Mouse (Mus musculus) liver, embryonic 12.5 days (tissue): ENCODE measurements around the gene Cmklr1. TPM values are rescaled to one million over a fixed set of nuclear protein-coding genes. Genes with fewer than 3 reads are reported as not detected.

Source experiments
- ATAC-seq: fragments of 200-750 bp; cut with Nextera tagmentation; 2 replicates; pipeline ENCODE4 v1.8.0; 2017; ENCODE audit warnings: moderate number of reproducible peaks, mild to moderate bottlenecking, moderate library complexity
- H3K27ac ChIP-seq: fragments of 300-500 bp; sonication (generic); 2 replicates; pipeline ENCODE4 v1.5.1; 2016; ENCODE audit warnings: mild to moderate bottlenecking
- H3K27me3 ChIP-seq: fragments of 300-500 bp; sonication (generic); replicated peaks from 2 replicates; pipeline ENCODE4 v1.6.1; 2016; ENCODE audit warnings: mild to moderate bottlenecking, moderate library complexity
- H3K36me3 ChIP-seq: fragments of 300-500 bp; sonication (generic); 2 replicates; pipeline ENCODE4 v1.6.1; 2016; ENCODE audit warnings: mild to moderate bottlenecking, moderate library complexity
- H3K4me1 ChIP-seq: fragments of 300-500 bp; sonication (generic); 2 replicates; pipeline ENCODE4 v1.6.1; 2016
- H3K4me2 ChIP-seq: fragments of 300-500 bp; sonication (generic); 2 replicates; pipeline ENCODE4 v1.6.1; 2016; ENCODE audit warnings: mild to moderate bottlenecking, moderate library complexity
- H3K4me3 ChIP-seq: fragments of 300-500 bp; sonication (generic); 2 replicates; pipeline ENCODE4 v1.5.1; 2016; ENCODE audit warnings: mild to moderate bottlenecking, moderate library complexity
- H3K9ac ChIP-seq: fragments of 300-500 bp; sonication (generic); 2 replicates; pipeline ENCODE4 v1.6.1; 2016; ENCODE audit warnings: mild to moderate bottlenecking, moderate library complexity
- H3K9me3 ChIP-seq: fragments of 300-500 bp; sonication (generic); replicated peaks from 2 replicates; pipeline ENCODE4 v1.6.1; 2016; ENCODE audit warnings: mild to moderate bottlenecking, moderate library complexity
- WGBS: fragments of 180-500 bp; shearing (Covaris S2); methylation state at CpG from one replicate; pipeline ENCODE4 v1.1.7; 2016; ENCODE audit not compliant: insufficient replicate concordance; 5-methylcytosine and 5-hydroxymethylcytosine counted together
- polyA plus RNA-seq: library from polyadenylated mRNA; unstranded; fragments of >200 nt; fragmentation: Nextera tagmentation; extraction: Ambion mirVana; gene quantifications from 2 replicates; pipeline ENCODE4 v1.2.1, GENCODE M21; 2016

Cmklr1 gene
- polyA plus RNA-seq, result 1.7 and 1.9 TPM in 2 replicates

DNA sequence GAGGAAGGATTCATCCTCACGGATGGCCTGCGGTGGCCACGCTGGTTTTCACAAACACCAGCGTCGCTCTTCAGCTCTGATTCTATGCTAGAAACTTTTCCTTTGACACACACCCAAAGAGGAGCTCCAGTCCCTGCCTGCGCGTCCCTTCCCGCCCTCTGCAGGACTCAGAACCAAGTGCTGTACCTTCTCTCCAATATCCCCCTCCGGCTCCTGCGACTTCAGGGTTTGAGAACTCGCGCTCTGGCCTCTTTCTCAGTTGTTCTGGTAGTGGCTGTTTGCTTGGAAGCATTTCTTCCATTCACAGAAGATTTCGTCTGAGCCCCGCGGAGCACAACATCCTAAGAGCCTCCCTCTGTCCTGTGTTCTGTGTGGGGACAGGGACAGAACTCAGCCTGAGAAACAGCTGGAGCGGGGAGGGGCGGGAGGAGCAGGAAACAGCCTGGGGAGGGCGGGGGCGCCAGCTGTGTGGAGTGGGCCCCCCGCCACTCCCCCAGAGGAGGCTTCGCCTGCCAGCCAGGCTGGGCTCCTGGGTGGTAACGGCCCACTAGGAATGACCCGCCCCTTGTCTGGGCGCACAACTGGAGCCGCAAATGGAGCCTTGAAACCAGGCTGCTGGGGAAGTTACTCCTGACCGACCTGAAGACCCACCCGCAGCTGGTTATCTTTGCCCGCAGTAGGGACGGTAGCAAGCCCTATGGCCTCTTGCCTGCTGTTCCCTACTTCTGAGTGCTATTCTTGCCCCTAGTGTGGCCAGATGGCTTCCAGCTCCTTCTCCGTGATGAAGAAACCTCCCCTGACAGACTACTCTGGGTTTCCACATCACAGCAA, at the start of gene Cmklr1:
Gene Cmklr1 (minus strand): TSS at position 392 of the 831 bp plus-strand sequence.
- no peak within 1 kb of the TSS for H3K27ac ChIP-seq
- H3K4me2 ChIP-seq, result peak within 1 kb of the TSS; percentile 40
- no peak within 1 kb of the TSS for H3K4me3 ChIP-seq
- 0 out of 2 replicates have a peak, but pooled peaks have one; percentile 27 for ATAC-seq
- 6% methylated on average over 30 of the region's 30 CpGs for WGBS
- peaks cover 11% of the 10 kb centered on the region; the same call in 1 of the 2 replicates for H3K4me1 ChIP-seq
- peaks cover 30% of the 10 kb centered on the region for H3K27me3 ChIP-seq
- no peaks in the 10 kb centered on the region for H3K9me3 ChIP-seq
- no peaks in the 10 kb centered on the region for H3K36me3 ChIP-seq
- H3K9ac ChIP-seq, result 0 out of 2 replicates have a peak within 1 kb of the TSS, but pooled peaks have one; percentile 12

GRCm38 (mm10) chr5:113694415-113694814, 44.2 kb upstream of the Cmklr1 start:
- WGBS, result 55% methylated on average over 5 of the region's 5 CpGs
- no peaks in the 10 kb centered on the region for H3K9me3 ChIP-seq
- no peak for ATAC-seq
- H3K4me1 ChIP-seq, result no peaks in the 10 kb centered on the region
- no peak overlapping the region for H3K4me3 ChIP-seq
- H3K36me3 ChIP-seq, result no peaks in the 10 kb centered on the region
- H3K27me3 ChIP-seq, result 0 out of 2 replicates have a peak, but pooled peaks cover 5% of the 10 kb centered on the region
- H3K27ac ChIP-seq, result no peak overlapping the region
- no peak overlapping the region for H3K4me2 ChIP-seq
- H3K9ac ChIP-seq, result no peak overlapping the region

DNA sequence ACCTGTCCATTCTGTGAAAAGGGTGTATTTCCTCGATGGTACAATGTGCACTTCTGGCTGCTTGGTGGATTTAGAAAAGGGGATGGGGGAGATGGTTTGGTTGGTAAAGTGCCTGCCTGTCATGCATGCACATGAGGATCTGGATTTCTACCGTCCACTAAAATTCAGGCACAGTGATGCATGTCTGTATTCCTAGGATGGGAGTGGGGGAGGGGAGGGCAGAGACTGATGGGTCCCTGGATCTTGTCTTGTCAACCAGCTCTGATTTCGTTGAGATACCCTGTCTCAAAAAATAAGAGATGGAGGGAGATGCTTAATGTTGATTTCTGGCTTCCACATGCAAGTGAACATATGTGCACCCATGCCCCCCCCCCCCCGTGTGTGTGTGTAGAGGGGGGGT, 43.8 kb upstream of the Cmklr1 start:
- 52% methylated on average over 4 of the region's 4 CpGs for WGBS
- Histone ChIP-seq H3K4me3 (no peak overlapping the region), H3K4me2 (no peak overlapping the region), H3K9ac (no peak overlapping the region), H3K36me3 (no peaks in the 10 kb centered on the region), H3K4me1 (no peaks in the 10 kb centered on the region), H3K9me3 (no peaks in the 10 kb centered on the region), H3K27me3 (0 out of 2 replicates have a peak, but pooled peaks cover 5% of the 10 kb centered on the region), H3K27ac (no peak overlapping the region)
- no peak for ATAC-seq

GRCm38 (mm10) chr5:113693196-113693755, 43.0 kb upstream of the Cmklr1 start:
- no peak for ATAC-seq
- no peak overlapping the region for H3K9ac ChIP-seq
- no peaks in the 10 kb centered on the region for H3K9me3 ChIP-seq
- H3K4me1 ChIP-seq, result no peaks in the 10 kb centered on the region
- H3K27me3 ChIP-seq, result 0 out of 2 replicates have a peak, but pooled peaks cover 5% of the 10 kb centered on the region
- no peak overlapping the region for H3K4me3 ChIP-seq
- no peaks in the 10 kb centered on the region for H3K36me3 ChIP-seq
- 77% methylated on average over 8 of the region's 8 CpGs for WGBS
- H3K27ac ChIP-seq, result no peak overlapping the region
- no peak overlapping the region for H3K4me2 ChIP-seq

DNA sequence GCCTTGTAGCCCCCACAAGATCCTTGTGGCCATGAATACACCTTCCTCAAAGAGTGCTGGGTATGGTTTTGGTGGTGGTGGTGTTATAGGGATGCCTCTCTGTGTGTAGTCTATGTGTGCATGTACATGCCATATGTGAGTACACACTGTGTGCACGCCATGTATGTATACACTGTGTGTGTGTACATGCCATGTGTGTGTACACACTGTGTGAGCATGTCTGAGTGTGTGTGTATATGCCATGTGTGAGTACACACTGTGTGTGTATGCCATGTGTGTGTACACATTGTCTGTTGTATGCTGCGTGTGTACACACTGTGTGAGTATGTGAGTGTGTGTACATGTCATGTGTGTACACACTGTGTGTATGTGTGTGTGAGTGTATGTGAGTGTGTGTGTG, 40.6 kb upstream of the Cmklr1 start:
- Histone ChIP-seq H3K27me3 (0 out of 2 replicates have a peak, but pooled peaks cover 5% of the 10 kb centered on the region), H3K4me2 (no peak overlapping the region), H3K4me3 (no peak overlapping the region), H3K36me3 (no peaks in the 10 kb centered on the region), H3K9me3 (0 out of 2 replicates have a peak, but pooled peaks cover 5% of the 10 kb centered on the region), H3K4me1 (no peaks in the 10 kb centered on the region), H3K27ac (no peak overlapping the region), H3K9ac (no peak overlapping the region)
- 69% methylated on average over 2 of the region's 2 CpGs for WGBS
- no peak for ATAC-seq

DNA sequence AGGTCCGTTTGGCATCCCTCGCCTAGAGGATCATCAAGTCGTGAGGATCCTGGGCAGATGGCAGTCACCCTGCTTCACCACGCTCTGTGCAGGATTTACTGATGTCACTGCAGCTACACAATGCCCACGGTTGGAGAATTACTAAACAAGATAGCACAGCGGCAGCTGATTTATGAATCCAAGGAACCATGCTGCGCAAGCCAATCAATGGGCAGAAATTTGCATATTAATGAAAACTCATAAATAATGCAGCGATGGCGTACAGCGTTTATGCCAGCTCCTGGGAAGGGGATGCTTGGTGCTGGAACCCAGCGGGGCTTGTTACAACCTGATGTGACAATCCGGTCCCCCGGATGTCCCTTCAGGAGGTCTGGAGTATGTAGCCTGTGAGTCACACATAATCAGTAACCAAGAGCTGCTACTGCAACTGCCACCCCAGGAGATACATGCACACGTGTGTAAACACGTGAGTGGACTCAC, 39.9 kb upstream of the Cmklr1 start:
- Histone ChIP-seq H3K36me3 (no peaks in the 10 kb centered on the region), H3K27me3 (0 out of 2 replicates have a peak, but pooled peaks cover 4% of the 10 kb centered on the region), H3K27ac (no peak overlapping the region), H3K4me3 (no peak overlapping the region), H3K9me3 (0 out of 2 replicates have a peak, but pooled peaks cover 5% of the 10 kb centered on the region), H3K9ac (no peak overlapping the region), H3K4me1 (no peaks in the 10 kb centered on the region), H3K4me2 (no peak overlapping the region)
- WGBS, result 72% methylated on average over 15 of the region's 15 CpGs
- no peak for ATAC-seq

DNA sequence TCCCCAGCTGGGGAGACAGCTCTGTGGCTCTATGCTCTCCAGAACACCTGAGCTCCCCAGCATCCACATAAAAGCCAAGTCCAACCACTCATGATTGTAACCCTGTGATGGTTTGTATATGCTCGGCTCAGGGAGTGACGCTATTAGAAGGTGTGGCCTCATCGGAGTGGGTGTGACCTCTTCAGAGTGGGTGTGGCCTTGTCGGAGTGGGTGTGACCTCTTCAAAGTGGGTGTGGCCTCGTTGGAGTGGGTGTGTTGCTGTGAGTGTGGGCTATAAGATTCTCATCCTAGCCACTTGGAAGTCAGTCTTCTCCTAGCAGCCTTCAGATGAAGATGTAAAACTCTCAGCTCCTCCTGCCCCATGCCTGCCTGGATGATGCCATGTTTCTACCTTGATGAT, 37.3 kb upstream of the Cmklr1 start:
- no peak overlapping the region for H3K4me2 ChIP-seq
- H3K9me3 ChIP-seq, result 0 out of 2 replicates have a peak, but pooled peaks cover 5% of the 10 kb centered on the region
- H3K36me3 ChIP-seq, result no peaks in the 10 kb centered on the region
- H3K9ac ChIP-seq, result no peak overlapping the region
- no peak for ATAC-seq
- no peak overlapping the region for H3K27ac ChIP-seq
- H3K4me3 ChIP-seq, result no peak overlapping the region
- H3K27me3 ChIP-seq, result no peaks in the 10 kb centered on the region
- H3K4me1 ChIP-seq, result no peaks in the 10 kb centered on the region
- WGBS, result 59% methylated on average over 5 of the region's 5 CpGs

- no peak overlapping the region for H3K4me2 ChIP-seq
- H3K27me3 ChIP-seq, result no peaks in the 10 kb centered on the region
- H3K9ac ChIP-seq, result no peak overlapping the region
- no peak for ATAC-seq
- no peak overlapping the region for H3K4me3 ChIP-seq
- 0 out of 2 replicates have a peak, but pooled peaks cover 5% of the 10 kb centered on the region for H3K9me3 ChIP-seq
- no peak overlapping the region for H3K27ac ChIP-seq
- no peaks in the 10 kb centered on the region for H3K36me3 ChIP-seq
- H3K4me1 ChIP-seq, result no peaks in the 10 kb centered on the region
- WGBS, result 59% methylated on average over 5 of the region's 5 CpGs
These were observed 35.2 kb upstream of the Cmklr1 start for GRCm38 (mm10) chr5:113685471-113685870.

GRCm38 (mm10) chr5:113683246-113683645, 33.0 kb upstream of the Cmklr1 start:
- Histone ChIP-seq H3K27ac (no peak overlapping the region), H3K27me3 (no peaks in the 10 kb centered on the region), H3K4me3 (no peak overlapping the region), H3K9ac (no peak overlapping the region), H3K36me3 (no peaks in the 10 kb centered on the region), H3K4me1 (no peaks in the 10 kb centered on the region), H3K9me3 (0 out of 2 replicates have a peak, but pooled peaks cover 5% of the 10 kb centered on the region), H3K4me2 (no peak overlapping the region)
- ATAC-seq, result no peak
- WGBS, result 61% methylated on average over 5 of the region's 5 CpGs

GRCm38 (mm10) chr5:113682472-113682871, 32.2 kb upstream of the Cmklr1 start:
- Histone ChIP-seq H3K9ac (no peak overlapping the region), H3K4me3 (no peak overlapping the region), H3K27me3 (no peaks in the 10 kb centered on the region), H3K36me3 (no peaks in the 10 kb centered on the region), H3K4me2 (no peak overlapping the region), H3K4me1 (no peaks in the 10 kb centered on the region), H3K9me3 (0 out of 2 replicates have a peak, but pooled peaks cover 4% of the 10 kb centered on the region), H3K27ac (no peak overlapping the region)
- ATAC-seq, result no peak
- WGBS, result 70% methylated on average over 3 of the region's 3 CpGs

DNA sequence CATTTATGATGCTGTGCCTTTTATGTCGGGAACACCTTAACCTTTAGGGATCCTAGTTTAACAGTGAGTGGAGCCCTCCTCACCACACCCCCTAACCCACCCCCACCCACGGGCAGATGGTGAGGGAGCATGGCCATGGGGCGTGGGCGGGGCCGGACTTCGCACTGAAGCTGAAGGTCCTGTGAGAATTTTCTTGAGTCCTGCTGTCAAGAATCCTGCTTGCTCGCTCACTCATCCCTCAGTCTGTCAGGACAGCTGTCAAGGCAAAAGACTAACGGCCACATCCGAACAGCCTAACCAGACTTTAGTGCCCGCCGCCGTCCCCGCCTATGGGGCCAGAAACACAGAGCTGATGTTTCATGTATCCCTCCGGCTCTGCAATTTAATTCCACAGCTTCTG, 31.0 kb upstream of the Cmklr1 start:
- Histone ChIP-seq H3K4me3 (no peak overlapping the region), H3K9me3 (no peaks in the 10 kb centered on the region), H3K27ac (no peak overlapping the region), H3K4me2 (no peak overlapping the region), H3K9ac (no peak overlapping the region), H3K36me3 (no peaks in the 10 kb centered on the region), H3K27me3 (no peaks in the 10 kb centered on the region), H3K4me1 (no peaks in the 10 kb centered on the region)
- ATAC-seq, result no peak
- 72% methylated on average over 14 of the region's 14 CpGs for WGBS

- Histone ChIP-seq H3K9me3 (no peaks in the 10 kb centered on the region), H3K4me2 (no peak overlapping the region), H3K36me3 (no peaks in the 10 kb centered on the region), H3K4me1 (no peaks in the 10 kb centered on the region), H3K9ac (no peak overlapping the region), H3K4me3 (no peak overlapping the region), H3K27me3 (no peaks in the 10 kb centered on the region), H3K27ac (no peak overlapping the region)
- no peak for ATAC-seq
- WGBS, result 80% methylated on average over 4 of the region's 4 CpGs
These were observed 29.3 kb upstream of the Cmklr1 start for GRCm38 (mm10) chr5:113679509-113679908.
